Mouse (Mus musculus): ENCODE results near the gene P4ha1.

P4ha1 gene

DNA sequence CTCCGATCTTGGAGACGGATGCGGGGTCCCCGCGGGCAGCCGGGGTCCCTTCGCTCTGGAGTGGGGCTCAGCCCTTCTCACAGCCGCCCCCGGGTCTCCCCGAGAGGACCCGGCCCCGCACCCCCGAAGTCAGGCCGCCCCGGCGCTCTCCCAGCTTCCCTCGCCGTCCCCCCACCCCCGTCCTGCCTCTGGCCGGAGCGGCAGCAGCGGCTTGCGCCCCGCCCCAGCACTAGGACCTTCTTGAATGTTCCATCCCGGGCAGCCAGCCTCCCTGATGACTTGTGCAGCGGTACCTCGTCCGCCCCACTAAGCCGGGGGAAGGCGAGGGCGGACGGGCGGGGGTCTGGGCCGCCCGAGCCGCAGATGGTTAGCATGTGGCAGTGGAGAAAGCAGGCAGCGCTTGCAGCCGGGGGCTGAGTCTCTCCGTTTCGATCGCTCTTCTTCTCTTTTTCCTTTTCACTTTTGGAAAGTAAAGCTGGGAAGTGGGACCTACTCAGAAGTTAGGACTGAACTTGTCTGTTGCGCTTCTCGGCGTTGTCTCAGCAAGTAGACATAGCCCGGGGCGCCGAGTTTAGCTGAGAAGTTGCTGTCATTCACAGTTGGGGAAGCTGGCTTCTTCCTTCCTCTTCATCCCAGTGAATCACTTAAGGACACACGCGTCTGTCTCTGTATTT, 529 bp downstream of the P4ha1 start:
- DNase-seq (ENCODE audit: low read depth in 1 of 2, low spot score in 2 of 2), result peak; percentile 4 to 16

DNA sequence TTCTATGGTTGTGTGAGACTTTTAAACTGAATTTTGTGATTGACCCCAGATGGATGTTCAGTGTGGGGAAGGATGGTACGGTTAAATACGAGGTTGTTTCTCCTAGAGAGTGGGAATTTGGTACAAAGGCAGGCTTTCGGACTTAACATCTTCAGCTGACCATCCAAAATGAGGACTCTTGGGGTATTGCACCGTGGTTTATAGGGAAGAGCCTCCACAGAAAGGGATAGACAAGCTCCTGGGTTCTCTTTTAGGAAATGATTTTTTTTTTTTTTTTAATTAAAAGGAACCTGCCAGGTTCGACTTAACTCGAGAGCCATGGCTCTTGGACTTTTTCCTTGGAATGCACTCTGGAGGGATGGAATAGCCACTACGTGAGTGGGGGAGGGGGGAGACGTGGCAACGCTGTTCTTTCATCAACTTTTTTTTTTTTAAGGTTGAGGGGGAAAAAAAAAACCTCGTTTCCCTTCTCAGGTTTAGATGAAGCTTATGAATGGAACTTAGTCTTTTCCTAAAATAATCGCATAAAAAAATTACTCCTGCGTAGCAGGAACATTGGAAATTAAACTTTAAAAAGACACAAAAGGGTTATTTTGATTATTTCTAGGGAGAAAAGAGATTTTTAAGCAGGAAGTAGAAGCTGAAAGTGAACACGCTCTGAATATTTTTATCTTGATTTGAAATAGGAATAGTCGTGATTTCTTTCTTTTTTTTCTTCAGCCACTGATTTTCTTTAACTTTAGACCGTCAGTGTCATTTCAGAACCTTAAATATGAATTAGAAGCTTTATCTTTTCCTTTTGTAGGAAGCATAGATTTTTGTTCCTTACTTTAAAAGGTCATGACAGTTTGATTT, 1.4 kb downstream of the P4ha1 start:
- no peak for DNase-seq (ENCODE audit: low read depth in 1 of 2, low spot score in 2 of 2)

DNA sequence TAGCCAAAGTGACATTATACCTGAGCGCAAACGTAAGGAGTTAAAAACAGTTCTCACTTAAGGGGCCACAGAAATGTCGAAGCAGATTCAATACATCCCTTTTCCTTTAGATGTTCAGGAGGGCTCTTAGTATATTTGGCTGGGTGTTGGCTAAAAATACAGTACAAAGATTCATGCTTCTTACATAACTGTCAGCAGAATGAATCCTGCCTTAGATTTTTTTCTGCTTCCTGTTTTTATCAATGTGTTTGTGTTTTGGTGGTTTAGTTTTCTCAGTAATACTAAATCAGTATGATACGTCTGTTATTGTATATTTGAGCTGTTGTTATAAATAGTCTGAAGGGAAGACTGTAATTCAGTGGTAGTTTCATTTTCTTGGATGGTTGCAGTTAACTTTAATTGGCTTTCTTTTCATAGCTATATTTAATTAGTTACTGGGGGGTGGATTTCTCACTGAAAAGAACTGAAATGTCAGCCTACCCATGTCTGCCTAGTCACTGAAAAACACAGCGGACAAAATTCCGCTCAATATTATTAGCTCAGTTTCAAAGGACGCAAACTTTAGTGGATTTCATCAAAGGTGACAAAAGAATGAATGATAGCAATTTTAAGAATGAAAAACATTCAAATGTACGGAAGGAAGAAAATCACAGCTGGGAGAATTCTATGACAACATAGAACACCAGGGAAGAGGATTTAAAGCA, 3.7 kb downstream of the P4ha1 start:
- no peak for DNase-seq (ENCODE audit: low read depth in 1 of 2, low spot score in 2 of 2)

DNA sequence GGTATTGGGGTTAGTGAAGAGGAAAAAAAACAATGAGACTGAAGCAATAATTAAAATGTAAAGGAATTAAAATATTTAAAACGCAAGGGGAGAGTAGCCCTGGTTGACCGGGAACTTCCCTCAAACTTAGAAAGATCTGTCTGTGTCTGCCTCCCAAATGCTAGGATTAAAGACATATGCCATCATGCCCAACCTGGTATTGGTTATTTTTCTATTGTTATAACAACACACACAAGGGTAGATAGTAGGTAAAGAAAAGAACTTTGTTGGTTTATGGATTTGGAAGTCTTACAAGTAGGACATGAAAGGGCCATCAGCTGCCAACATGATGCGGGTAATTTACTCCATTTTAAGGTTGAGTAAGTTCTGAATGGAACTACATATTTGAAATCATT, 4.2 kb downstream of the P4ha1 start:
- no peak for DNase-seq (ENCODE audit: low read depth in 1 of 2, low spot score in 2 of 2)

DNA sequence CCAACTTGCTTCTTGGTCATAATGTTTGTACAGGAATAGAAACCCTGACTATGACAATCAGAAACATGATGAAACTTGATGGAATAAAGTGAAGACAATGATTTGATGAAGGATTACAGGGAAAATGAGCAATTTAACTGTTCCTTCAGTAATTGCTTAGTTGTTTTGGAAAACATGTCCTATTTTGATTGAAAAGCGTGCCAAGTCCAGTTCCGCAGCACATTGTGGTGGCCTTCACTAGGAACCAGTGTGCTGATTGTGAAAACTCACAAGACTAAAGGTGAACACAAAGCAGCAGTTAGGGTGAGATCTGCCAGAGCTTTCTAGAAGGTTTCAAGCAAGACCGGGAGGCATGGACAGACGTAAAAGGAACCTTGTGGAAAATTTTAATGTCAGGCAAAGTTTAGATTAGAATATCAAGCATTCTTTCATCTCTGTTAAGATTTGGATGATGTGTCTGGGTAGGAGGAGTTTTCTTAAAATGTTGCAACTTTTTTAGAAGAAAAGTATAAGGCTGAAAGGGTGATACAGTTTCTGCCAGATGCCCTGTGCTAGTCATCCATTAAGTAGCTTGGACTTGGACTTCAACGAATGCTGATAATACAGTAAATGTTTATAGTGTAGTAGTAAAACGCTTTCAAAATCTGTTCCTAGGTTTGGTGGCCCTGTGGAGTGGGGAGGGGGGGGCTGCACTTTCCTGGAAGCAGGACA, 8.6 kb downstream of the P4ha1 start:
- no peak for DNase-seq (ENCODE audit: low read depth in 1 of 2, low spot score in 2 of 2)

DNA sequence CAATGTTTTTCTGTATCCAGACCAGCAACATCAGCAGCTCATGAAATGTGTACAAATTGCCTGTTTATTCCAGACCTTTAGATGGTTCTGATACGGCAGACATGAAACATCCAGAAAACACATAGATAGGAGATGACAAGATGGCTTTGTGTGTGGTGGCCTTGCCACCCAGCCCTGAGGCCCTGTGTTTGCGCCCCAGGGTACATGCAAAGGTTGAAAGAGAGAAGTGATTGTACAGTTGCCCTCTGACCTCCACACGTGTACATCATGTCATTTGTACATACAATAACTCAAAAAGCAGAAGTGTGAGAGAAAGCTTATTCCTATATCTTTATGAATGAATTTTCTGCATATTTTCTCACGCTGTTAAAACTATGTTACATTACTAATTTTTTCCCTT, 10.3 kb downstream of the P4ha1 start:
- peak; percentile 22 to 33 for DNase-seq (ENCODE audit: low read depth in 1 of 2, low spot score in 2 of 2)

DNA sequence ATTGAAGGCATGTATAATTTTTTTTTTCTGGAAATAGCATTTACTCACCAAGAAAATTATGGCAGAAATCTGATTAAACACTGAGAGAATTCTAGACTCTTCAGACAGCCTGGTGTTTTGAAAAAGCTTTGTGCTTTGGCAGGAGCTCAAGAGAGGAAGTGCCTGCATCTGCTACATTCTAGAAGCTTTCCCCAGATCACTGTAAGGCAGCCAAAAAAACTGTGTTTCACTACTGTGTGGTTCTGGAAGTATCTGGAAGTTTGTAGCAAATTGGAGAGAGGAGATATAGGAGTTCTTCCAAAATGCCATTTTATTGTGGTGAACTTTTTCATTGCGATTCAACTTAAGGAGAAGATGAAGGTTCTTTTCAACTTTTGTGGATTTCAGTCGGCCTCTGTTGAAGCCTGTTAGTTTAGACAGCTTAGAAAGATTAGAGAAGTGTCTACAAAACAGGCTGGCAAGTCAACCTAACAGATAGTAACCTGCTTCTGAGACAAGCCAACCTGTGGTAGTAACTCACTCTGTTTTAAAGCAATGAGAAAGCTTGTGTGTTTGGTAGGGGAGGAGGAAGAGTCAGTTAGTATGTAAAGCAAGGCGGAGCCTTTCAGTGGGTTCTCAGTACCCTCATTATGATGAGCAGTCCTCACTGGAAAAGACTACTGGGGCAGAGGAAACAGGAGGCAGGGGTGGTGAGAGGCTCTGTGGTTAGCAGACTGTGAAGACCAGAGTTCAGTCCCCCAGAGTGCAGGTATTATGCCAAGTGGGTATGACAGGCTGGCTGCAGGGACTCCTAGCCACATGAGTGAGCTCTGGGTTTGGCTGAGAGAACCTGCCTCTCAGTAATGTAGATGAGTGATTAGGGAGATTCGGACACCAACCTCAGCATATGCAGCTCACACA, 12.1 kb downstream of the P4ha1 start:
- DNase-seq (ENCODE audit: low read depth in 1 of 2, low spot score in 2 of 2), result no peak

DNA sequence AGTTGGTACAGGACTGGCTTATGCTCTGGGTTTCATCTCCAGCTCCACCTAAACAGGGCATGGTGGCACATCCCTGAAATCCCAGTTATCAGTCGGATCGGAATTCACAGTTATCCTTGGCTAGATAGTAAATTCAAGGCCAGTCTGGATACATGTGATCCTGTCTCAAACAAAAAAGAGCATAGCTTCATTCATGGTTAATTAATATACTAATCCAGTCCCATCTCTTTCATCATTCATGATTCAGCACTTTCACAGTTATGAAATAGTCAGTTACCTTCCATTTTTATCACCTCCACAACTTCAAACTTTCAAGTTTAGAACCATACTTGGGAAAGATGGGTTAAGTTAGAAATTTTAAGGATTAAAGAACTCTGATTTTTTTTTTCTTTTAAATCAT, 13.0 kb downstream of the P4ha1 start:
- no peak for DNase-seq (ENCODE audit: low read depth in 1 of 2, low spot score in 2 of 2)

DNA sequence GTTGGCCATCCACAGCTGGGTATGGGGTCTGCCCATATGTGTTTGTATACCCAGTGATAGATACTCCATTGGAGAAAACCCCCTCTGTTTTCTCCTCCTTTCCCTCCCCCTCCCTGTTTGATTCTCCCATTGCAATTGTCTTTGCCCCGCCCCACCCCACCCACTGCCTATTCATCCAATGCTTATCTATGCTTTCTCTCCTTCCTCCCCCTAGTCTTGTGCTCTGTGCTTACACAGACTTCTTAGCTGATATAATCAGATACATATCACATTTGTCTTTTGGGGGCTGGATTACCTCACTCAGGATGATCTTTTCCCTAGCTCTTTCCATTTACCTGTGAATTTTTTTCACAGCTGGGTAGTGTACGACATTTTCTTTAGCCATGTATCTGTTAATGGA, 23.5 kb downstream of the P4ha1 start:
- DNase-seq (ENCODE audit: low read depth in 1 of 2, low spot score in 2 of 2), result no peak

DNA sequence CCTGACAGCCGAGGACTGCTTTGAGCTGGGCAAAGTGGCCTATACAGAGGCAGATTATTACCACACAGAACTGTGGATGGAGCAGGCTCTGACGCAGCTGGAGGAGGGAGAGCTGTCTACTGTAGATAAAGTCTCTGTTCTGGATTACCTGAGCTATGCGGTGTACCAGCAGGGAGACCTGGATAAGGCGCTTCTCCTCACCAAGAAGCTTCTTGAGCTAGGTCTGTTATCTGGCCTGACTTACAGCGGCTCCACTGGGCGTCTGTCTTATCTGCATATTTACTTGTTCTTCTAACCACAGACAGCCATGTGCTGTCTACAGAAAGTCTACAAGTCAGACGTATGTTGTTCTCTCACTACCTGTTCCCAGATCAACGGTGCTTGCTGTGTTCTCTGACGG, 25.1 kb downstream of the P4ha1 start:
- DNase-seq (ENCODE audit: low read depth in 1 of 2, low spot score in 2 of 2), result no peak

DNA sequence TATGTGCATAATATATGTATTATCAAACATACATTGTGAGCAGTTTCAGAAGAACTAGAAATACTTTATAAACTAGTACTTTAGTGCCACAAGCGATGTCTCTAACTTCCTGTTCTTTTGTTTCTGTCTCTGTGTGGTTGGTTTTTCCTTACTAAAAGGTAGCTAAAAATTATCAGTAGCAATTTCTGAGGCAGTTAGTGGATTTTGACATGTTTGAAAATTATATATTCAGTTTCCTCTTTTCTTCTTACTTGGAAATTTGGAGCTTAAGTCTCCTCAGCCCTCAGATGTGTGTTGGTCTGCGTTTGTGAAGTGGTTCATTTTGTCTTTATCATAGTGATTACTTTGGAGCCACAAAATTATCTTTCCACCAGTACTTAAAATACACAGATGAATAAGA, 26.4 kb downstream of the P4ha1 start:
- DNase-seq (ENCODE audit: low read depth in 1 of 2, low spot score in 2 of 2), result no peak

DNA sequence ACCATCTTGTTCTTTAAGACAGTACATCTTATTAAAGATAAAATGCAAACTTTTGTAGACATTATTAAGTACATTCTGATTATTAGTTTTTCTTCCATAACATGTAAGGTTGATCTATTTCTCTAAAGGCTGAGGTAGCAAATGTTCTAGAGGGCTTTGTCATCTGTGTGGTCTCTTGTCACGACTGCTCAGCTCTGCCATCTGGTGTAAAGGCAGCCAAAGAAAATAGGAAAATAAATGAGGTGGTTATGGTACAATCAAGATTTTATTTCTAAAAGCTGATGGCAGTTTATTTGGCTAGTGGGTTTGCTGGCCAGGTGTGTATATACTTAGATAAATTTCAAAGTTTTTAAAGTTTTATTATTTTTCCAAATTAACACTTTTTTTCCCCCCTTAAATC, 30.0 kb downstream of the P4ha1 start:
- DNase-seq (ENCODE audit: low read depth in 1 of 2, low spot score in 2 of 2), result no peak

DNA sequence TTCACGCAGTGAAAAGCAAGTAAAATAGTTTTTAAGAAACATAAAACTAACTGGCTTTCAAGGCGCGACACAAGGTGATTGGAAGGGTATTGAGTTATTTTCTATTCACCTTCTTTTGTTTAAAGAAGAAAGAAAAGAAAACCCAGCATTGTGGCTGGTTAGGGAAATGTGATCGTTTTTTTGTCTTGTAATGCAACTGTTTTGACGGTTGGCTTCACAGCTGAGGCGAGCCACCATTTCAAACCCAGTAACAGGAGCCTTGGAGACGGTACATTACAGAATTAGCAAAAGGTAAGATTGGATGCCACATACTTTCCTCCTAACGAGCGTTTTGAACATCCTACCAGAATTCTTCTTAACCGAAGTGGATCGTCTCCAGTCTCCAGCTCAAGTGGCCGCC, 31.0 kb downstream of the P4ha1 start:
- no peak for DNase-seq (ENCODE audit: low read depth in 1 of 2, low spot score in 2 of 2)

DNA sequence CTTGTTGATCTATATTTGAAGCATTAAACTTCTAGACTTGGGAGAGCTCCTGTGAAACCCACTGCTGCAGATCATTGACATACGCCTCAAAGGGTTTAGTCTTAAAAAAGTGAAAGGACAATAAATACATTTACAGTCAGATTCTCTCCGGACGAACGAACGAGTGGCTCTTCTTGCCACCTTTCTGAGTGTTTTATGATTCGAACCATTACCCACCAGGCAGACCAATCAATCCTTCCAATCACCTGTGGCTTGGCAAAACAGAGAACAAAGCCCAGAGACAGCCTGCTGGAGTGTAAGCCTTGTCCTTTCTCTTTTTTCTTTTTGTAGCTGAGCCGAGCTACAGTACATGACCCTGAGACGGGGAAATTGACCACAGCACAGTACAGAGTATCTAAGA, 31.9 kb downstream of the P4ha1 start:
- no peak for DNase-seq (ENCODE audit: low read depth in 1 of 2, low spot score in 2 of 2)

DNA sequence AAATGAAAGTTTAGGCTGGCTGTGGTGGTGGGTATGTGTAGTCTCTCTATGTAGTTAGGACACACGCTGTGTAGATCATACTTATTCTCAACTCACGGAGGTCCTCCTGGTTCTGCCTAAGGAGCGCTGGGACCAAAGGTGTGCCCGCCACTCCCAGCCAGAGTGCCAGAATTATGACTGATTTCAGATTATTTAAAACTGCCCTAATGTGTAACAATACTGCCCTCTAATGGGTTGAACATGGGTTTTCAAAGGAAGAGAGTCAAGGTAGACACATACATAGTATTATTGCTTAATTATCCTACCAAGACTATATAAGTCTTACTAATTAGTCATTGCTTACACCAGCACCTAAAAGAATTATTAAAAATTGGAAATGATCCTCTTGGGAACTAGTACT, 35.6 kb downstream of the P4ha1 start:
- DNase-seq (ENCODE audit: low read depth in 1 of 2, low spot score in 2 of 2), result no peak

DNA sequence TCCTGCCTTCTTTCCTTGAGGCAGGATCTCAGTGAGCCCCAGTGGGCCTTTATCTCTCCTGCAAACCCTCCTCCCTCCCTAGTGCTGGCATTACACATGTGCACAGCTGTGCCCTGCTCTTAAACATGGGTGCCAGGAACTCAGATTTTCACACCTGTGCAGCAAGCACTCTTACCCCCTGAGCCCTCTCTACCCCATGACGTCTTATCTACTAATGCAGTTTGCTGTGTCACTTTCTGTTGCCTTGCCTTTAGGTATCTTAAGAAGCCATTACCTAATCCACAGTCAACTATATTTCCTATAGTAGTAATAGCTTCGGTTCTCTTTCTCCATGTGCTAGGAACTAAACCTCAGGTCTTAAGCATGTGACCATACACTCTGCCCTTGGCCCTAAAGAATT, 40.1 kb downstream of the P4ha1 start:
- DNase-seq (ENCODE audit: low read depth in 1 of 2, low spot score in 2 of 2), result no peak

DNA sequence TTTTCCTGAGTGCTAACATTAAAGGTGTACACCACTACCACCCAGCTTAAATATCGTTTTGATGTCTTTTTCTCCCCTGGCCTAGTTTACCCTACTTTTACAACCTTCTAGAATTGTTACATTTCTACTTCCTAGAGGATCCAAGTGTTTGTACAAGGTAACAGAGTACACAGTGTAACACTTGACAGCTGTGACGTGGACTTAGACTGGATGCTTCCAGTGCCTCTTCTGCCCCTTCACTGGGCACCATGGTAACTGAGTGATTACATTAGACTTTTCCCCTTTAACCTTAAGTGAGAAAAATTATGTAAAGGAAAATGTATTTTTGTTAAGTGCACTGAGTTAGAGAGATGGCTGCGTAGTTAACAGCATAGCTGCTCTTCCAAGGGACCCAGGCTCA, 41.5 kb downstream of the P4ha1 start:
- no peak for DNase-seq (ENCODE audit: low read depth in 1 of 2, low spot score in 2 of 2)

DNA sequence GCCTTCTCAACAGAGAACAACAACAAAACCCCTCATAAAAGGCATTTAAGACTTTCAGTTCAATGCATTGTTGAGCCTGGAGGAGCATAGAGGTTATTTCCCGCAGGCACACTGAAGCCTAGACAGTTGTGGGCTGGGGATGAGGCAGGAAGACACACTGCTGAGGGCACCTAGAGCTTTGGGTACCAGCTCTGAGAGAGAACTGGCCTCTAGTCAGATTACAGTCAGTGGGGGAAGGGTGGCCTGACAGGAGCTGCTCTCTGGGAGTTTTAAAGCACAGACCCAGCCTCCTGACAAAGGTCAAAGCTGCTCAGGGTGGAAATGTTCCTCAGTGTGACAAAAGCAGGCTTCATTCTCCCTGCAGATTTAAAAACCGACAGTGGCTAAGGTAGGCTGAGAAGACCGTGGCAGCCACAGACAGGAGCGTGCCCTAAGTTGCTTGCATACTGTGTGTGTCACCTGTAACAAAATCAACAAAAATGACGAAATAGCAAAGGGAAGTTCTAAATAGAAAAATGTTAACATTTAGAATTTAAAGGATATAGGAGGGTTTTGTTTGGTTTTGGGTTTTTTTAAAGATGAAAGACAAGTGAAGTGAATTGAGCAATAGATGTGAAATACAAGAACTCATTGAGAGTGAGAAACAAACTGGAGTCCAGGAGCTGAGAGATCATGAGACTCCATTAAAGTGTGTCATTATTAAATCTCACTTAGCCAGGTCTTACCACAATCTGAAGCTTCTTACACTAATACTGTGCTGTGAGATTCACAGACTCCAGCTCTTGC, 42.9 kb downstream of the P4ha1 start:
- DNase-seq (ENCODE audit: low read depth in 1 of 2, low spot score in 2 of 2), result no peak

DNA sequence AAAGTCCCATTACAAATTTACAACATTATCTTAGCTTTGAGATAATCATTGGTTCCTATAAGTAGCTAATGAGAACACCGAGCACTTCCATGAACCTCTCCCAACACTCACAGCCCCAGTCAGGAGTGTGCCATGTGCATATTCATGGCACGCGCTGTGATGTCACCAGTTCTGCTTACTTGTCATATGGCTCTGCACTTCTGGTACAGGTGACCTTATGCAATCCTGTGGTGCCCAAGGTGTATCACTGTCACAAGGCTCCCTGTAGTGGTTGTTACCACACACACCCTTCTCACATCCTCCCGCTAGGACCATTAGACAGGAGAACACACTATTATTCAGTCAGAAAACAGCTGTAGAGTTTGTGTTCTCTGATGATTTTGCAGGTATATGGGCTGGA, 43.6 kb downstream of the P4ha1 start:
- DNase-seq (ENCODE audit: low read depth in 1 of 2, low spot score in 2 of 2), result no peak

DNA sequence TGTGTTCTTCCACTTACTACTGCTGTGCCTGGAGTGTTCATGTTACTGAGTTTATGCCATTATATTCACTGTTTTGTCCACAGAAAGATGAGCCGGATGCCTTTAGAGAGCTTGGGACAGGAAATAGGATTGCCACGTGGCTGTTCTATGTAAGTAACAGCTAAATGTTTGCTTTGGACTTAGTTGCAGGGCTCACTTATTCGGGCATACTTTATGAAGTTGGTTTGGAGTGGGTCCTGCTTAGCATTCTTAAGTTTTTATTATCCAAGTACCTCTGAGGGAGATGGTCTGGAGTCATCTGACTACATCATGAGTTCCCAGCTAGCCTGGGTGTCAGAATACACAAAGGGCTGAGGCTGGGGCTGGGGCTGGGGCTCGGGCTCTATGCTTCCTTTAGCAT, 44.1 kb downstream of the P4ha1 start:
- no peak for DNase-seq (ENCODE audit: low read depth in 1 of 2, low spot score in 2 of 2)
